Mouse (Mus musculus) forelimb bud, embryonic 11.5 days (tissue): ENCODE results near the gene Lad1.

Source experiments
- DNase-seq: peaks from one replicate; pipeline ENCODE4 v3.0.0-alpha.2; 2012; ENCODE audit warnings: low read depth, low spot score

Gene Lad1

DNA sequence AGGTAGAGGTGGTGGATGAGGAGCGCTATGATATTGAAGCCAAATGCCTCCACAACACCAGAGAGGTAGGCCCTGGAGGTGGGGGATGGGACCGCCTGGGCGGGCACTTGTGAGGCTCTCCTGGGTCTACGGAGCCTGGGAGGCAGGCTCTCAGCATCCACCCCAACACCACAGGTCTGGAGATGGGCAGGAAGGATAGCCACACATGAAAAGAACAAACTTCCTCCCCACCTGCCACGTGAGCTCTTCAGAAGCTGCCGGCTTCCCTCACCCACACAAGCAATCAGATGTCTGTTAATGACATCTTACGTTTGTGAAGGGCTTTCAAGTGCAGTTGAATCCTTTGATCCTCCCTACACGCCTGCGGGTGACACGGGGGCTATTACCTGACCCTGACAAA, 10.9 kb upstream of the Lad1 start:
- DNase-seq, result no peak

DNA sequence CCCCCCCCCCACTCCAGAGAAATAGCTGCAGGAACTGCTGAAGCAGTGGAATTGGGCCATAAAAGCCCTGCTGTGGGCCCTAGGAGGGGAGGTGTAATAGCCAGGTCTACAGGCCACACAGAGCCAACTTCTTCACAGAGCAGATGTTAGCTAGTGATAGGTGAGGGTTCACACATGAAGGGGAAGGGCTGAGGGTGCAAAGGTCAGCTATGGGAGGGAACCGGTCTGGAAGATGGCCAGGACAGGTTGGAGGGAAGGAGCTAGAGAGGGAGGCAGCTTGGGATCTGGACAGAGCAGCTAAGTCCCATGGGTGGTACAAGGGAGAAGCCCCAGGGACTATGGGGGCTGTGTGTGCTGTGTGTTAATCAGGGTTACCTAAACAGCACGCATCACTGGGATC, 8.2 kb upstream of the Lad1 start:
- no peak for DNase-seq

DNA sequence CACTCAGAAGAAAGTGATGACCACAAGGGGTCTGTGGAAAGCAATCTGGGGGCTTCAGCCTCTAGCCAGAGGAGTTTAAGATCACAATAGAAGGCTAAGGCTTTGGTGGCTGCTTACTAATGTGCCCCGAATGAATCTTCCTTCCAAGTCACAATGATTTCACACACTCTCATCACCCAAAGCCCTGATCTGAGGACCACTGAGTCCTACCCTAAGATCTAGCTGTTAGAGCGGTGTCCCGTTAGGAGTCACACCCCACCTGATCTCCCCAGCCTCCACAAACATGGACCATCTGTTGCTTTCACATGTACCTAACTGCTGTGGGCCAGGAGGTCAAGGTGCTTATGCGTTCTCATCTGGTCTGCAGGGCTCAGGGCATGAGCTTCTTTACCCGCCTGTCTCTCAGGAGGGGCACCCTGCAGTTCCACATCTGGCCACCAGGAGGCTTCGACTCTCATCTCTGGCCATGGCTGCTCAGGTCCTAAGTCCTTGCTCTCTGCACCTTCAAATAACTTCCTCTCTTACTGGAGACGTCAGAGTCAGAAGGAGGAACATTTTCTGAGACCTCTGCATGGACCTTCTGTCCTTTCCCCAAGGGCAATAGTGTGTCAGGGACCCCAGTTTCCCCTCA, 7.3 kb upstream of the Lad1 start:
- DNase-seq, result peak; percentile 75

DNA sequence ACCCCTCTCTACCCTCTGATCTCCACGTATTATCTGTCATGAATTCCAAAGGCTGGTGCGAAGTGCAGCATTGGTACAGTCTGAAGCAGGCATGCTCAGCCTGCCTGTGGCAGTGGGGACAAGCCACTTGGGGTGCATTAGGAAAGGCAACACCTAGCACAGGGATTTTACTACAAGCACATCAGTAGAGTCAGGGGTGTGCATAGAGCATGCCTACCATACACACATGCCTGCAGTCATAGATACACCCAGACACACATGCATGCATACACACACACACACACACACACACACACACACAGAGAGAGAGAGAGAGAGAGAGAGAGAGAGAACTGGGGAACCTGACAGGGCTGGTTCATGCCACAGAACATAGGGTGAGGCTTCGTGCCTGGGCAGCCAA, 6.2 kb upstream of the Lad1 start:
- DNase-seq, result no peak

DNA sequence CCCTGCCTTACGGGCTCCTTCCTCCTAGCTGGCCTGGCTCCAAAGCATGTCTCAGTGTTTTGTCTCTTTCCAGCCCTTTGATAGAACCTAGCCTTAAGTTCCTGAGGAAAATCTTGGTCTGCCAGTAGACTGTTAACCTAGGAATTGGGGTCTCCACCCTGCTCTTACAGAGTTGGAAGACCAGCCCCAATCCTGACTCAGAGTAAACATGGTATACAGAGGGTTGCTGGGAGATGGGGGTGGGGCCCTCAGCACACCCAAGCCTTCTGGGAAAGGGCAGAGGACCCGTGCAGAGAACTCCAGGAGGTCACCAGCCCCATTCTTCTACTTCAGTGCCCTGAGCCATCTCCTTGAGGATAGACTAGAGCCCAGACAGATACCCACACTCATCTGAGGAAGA, 5.8 kb upstream of the Lad1 start:
- no peak for DNase-seq

DNA sequence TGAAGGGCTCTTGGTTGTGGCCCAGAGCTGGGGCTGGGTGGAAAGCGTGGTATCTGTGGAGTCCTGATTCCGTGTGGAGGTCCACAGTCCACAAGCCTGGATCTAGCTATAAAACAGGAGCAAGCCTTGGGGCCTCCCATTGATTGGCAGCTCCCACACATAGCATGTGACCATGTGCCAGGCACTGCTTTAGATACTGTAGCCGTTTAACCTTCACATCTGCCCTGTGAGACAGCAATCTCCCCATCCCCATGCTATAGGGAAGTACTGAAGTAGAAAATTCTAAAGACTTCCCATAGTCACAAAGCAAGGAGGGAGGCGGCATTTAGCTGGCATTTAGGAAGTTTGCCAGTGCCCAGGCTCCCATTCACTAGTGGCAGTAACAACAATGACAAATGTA, 5.3 kb upstream of the Lad1 start:
- no peak for DNase-seq

DNA sequence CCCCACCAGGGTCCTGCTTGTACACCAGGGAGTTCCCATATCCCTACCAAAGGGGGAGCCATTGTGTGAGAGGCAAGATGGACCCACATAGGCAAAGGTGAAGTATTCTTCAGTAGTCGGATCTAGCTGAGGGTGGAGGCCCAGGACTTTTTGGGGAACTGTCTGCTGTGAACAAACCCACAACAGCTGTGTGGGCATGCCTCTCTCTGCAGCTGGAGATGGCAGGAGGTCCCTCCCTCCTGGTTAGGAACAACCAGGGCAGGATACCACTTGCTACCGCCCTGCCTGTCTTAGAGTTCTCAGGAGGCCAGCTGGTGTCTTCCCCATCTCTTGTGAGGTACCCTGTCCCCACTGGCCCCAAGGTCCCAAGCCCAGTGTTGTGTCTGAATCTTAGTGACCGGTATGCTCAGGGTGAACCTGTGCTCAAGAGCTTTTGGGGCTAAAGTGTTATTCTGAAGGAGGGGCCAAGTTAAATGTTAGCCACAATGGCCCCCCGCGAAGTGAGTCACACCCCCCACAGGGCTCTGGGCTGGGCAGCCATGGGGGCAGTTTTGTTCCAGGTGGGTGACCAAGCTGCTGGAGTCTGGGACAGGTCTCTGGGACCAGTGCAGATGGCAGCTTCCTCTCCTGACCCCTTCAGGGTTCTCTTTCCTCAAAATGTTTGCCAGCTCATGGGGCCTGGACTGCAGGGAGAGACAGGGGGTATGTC, 4.6 kb upstream of the Lad1 start:
- no peak for DNase-seq

DNA sequence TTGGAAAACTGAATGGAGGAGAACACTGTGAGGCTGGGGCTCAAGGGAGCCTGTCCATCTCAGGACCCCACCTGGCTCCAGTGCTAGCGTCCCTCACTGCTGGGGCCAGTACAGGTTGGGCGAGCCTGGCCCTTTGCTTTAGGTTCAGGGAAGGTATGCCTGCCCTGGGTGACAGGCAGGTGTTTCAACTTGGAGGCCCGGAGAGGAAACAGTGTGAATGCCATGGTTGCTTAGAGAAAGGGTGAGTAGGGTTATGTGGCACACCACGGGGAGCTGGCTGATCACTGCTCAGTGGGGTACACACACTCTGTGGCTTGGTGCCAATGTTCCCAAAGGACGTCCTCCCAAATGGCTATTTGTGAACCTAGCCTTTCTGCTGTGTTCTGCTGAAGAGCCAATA, 3.9 kb upstream of the Lad1 start:
- no peak for DNase-seq

DNA sequence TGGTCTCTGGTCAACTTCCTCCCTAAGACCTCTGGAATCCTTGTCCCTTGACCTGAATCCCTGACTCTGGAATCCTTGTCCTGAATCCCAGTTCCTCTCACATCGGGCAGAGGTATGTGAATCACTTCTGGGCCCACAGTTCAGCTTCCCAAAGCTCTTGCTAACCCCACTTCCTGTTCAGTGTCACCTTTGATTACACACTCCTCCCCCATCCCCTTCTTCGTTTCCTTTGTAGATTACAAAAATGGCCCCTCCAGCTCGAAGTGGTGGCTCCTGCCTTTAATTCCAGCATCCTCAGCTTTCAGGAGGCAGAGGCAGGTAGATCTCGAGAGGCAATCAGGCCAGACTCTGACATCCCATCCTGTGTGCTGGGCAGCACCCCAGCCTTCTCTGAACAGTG, 803 bp upstream of the Lad1 start:
- no peak for DNase-seq

DNA sequence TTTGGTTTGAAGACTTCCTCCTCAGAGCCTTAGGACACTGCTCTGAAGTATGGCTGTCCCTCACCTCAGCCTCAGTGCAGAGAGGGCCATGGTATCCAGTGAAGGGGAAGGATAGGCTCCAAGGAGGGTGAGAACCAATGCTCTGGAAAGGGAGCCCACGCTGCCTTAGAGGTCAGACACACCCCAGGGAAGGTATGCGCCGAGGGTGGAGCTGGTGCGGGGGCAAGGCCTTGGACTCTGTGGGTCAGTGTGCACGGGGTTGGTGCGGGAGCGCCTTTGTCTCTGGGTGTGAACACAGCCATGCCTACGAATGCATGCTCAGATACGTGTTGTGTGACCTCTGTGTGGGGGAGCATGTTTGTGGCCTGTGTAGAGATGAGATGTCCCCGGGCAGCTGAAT, 1.7 kb downstream of the Lad1 start:
- no peak for DNase-seq

DNA sequence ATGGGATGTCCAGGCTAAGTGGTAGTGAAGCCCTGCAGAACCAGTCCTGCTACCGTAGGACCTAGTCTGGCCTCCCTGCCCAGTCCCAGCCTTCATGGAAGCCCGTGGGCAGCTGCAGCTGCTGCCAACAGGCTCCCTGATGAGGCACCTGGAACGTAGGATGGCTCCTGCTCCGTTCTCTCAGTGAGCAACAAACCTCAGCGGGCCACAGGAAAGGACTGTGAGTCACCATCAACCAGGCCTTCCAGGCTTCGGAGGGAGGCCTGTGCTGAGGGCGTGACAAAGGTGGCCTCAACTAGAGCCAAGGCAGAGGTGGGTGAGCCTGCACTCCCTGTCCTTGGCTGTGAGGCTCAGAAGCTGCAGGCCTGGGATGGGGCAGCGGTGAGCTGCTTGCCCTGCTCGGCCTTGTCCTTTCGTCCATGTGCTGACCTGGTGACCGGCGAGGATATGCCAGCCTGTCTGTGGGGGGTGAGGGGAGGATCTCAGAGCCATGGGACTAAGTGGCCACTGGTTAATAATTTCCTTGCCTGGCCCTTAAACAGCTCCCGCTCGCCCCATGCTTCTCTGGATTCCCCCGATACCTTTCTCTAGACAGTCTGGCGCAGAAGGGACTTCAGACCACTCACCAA, 2.5 kb downstream of the Lad1 start:
- no peak for DNase-seq

DNA sequence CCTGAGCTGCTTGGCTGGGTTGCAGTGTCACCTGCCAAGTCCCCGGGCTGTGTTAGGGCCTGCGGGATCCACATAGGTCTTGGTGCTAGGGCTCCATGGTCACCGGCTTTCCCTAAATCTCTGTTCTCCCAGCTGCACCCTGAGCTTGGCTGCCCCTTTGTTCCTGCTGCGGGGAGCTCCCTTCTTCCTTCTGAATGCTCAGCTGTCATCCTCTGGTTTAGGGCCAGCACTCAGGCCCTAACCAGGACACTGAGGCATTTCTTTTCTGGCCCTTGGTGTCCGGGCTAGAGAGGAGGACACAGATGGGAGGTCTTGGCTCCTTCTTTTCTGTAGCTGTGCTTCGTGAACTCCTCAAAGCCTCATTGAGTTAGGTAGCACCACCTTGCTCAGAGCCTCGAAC, 3.4 kb downstream of the Lad1 start:
- no peak for DNase-seq

DNA sequence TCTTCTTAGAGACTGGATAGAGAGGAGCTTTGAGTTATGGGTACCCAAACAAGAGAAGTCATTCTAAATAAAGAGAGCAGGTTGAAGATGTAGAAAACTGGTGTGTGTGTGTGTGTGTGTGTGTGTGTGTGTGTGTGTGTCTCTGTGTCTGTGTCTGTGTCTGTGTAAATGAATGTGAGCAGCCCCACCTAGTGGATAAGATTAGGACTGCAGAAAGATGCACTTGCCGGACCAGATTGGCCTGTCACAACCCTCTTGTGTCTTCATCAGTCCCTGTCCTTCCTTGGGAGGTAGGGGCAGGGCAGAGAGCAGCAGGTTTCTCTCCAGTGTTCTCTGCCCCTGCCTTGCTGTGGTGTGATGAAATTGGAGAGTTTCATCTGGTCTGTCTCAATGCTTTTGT, 10.5 kb downstream of the Lad1 start:
- DNase-seq, result peak; percentile 39

DNA sequence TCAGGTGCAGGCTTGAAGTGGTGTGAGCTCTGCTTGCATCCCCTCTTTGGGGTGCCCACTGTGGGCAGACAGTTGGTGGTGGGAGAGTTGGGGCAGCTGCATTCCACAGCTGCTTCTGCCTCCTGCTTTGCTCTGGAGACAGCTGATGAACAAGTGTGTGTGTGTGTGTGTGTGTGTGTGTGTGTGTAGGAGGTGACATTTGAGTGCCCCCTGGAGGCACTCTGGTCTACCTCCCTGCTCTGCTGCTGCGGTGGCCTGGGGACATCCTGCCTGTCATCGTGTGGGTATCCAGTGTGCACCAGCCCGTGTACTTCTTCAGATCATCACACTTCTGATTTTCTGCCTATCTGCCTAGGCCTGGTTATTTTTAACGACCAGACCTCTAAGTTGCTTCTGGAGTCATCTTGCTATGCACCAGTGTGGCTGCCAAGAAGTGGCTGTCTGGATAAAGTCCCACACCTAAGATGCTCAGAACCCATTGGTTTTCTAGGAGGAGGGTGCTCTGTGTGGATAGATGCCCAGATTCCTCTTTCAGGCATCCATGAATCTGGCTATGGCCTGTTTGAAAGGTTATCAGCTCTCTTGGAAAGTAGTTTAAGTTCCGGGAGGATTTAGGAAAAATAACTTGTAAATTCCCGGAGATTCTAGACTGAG, 15.9 kb downstream of the Lad1 start:
- DNase-seq, result no peak

DNA sequence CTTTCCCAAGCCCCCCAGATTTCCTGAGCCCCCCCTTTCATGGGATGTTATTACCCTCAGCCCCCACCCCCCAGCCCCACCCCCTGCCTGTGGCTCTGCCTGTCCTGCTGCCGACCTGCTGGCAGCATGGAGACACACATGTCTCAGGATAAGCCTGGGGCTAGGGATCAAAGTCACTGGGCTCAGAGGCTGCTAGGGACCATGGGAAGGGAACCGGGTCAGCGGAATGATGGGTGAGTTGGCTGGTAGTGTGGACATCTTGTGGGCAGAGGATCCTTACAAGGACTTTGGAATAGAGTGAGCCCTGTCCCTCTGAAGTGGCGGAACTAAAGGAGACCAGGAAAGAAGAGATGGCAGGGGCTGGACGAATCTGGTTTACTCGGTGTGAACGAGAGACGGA, 16.6 kb downstream of the Lad1 start:
- no peak for DNase-seq

DNA sequence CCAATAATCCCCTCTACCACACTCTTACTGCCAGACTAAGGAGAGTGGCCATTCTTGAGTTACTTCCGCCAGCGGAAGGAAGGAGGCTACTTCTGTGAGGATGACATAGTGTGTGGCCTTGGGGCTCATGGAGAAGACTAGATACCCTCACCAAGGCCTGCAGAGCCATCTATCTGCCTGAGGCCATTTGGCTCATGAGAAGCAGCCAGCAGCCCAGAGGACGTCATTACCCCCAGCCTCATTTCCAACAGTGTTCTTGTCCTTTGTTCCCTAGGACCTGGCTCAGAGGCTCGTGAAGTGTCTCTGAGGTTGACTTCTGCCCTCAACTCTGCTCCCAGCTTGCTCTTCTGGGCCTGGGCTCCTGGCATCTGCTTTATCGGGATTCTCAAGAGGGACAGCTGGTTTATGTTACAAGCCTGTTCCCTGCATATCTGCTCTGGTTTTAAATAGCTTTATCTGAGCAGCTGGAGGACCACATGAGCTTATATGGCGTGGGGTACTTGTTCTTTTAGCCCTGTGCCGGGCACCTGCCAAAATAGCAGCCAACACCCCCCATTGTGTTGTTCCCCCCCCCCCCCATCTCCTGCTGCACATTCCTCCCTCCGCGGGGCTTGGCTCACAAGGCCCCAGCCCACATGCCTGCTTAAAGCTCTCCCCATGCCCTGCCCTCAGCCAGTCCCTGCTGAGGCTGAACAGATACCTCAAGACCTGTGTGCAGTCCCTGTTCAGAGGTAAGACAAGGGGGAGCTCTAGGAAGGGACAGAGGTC, 17.5 kb downstream of the Lad1 start, which contains the start of gene Tnnt2:
Gene Tnnt2 (plus strand): TSS at position 639 of the 768 bp plus-strand sequence.
- DNase-seq, result no peak

DNA sequence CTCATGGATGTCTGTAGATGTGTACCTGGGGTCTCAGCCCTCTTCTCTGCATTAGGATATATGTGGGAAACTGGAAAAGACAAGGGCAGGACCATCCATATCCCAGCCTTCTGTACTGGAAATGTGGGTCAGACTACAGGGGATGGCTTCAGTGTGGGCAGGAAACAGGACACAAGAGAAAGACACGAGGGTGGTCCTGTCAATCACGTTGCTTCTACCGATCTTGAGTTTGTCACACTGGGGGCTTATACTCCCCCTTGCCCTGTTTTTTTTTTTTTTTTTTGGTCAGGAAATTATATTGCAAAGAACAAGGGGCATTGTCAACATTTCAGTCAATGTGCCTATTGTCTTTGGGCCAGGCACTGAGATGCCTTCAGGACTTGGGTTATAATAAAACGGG, 20.2 kb downstream of the Lad1 start:
- no peak for DNase-seq

DNA sequence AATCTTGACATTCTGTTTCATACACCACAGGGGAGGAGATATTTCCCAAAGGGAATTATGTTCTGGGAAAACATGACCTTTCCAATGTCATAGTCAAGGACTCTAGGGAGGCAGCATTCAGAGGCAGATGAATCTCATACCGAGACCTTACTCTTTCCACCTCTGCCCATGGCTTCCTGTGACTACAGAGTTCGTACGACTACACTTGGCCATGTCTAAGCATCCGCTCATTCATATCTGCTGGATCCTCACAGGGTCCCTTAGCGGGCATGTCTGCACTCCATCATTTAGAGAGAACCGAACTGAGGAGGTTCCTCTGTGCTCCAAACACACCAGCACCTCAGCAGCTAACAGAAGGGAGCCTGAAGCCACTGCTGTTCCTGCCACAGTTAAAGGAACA, 20.7 kb downstream of the Lad1 start:
- DNase-seq, result no peak

DNA sequence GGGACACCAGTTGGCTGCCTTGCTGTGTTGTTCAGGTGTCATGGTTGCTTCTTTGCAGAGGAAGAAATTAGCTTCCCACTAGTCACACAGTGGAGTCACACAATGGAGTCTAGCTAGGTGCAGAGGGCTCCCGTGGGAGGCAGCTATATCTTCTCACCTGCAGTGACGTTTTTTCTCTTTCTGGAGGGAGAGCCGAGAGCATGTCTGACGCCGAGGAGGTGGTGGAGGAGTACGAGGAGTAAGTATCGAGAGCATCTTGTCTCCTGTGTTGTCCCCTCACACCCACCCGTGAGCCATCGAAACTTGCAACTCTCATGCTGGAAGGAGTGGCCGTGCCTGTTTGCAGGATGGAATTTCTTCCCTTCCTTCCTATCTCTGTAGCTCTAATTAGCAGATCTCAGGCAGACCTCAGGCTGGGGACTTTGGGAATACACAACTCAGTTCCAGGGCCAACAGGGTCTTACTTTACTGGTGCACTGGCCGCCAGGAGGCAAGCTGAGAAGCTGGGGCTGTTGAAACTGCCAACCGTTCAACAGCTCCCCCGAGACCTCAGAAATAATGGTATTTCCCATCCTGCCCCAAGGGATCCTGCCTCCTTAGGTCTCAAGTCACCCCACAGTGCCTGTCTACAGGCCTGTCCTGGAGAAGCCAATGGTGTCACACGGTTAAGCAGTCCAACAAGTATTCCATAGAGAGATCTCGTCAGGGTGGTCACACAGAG, 22.4 kb downstream of the Lad1 start:
- DNase-seq, result no peak

DNA sequence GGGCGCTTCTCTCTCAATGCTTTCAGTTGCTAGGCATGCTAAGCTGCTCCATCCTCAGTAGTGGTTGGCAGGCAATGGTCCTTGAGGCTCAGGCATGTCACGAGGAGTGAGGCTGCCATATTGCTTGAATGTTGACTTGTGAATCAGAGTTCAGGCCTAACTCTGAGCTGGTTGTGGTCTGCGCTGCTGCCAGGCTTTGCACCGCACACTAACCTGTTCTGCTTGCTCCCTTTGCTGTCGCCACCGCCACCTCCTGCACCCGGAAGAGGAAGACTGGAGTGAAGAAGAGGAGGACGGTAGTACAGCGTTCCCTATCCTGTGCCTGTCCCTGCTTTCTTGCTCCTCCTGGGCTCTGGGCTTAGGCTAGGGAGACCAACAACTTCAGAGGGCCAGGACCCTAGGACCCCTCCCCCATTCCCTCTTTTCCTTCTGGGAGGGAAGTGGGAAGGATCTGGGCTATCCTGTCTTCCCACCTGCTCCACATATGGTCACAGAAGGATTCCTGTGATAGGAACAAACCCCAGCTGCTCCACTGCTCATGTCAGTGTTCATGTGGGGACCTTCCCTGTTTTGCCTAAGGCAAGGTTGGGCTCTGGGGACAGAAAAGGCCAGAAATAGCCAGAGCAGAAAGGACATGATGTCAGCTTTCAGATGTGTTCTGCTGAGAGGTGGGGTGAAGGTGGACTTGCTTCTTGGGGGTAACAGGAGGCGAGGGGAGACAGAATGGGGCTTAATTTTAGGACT, 25.3 kb downstream of the Lad1 start:
- no peak for DNase-seq

DNA sequence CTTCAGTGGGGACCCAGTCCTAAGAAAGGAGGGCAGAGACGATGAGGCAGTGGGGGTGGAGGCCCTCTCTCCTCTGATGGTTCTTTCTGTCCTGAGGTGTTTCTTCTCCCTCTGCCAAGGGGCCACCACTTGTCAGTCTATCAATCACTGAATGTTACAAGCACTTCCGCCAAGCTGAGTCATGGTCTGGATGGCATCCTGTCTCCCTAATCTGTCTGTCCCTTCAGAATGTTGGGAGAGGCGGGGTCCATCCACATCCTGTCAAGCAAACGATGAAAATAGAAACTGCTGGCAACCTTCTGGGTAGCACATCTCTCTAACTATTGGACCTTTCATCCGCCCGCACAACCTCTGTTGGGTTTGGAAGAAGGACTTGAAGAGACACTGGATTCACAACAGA, 26.1 kb downstream of the Lad1 start:
- DNase-seq, result no peak
